Mouse (Mus musculus) neutrophil, adult 83 days (primary cell): ENCODE results near the gene Zfp235. TPM values are rescaled to one million over a fixed set of nuclear protein-coding genes. Genes with fewer than 3 reads are reported as not detected.

ENCODE experiments used
- total RNA-seq, 2 experiments: library from RNA; stranded (reverse); gene quantifications; one replicate each; pipeline ENCODE4 v1.2.4; 2023

Gene Zfp235
- total RNA-seq = 1 to 10 TPM; 3.1 to 4.5 TPM

GRCm38 (mm10) chr7:24133996-24134828 lies at the start of gene Zfp235:
Gene Zfp235, plus strand, starts transcription at chr7:24134169.

DNA sequence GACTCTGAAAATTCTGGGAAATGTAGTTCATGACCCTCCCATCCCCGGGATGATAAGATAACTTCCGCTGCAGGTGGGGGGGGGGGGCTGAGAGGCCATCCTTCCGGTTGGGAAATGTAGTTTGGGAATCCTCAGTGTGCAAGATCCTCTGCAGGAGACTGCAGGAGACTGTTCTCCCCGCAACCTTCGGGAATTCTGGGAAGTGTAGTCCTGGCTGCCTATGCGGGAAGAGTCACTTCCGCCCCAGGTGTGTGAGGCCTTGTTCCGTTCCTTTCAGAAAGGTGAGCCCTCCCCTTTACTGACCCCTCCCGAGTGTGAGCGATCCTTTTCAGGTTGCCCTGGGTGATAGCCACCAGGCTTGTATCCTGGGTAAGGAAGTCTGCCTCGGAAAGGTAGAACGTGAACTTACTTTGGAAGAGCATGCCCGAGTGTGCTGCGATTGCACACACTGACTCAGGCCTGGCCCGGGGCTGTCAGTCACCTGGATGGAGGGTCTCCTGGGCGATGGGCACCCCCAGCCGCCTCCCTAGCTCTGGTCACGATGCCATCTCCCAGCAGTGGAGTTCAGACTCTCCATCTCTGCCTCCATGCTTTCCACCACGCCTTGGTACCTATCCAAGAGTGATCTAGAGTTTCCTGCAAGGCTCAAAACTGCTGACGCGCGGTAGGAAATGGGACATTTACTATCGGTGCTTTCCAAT lies 21.7 kb upstream of the Zfp235 start, which contains the start of gene Zfp112:
Zfp112 (plus strand) TSS at position 159 of the 701 bp plus-strand sequence.

DNA sequence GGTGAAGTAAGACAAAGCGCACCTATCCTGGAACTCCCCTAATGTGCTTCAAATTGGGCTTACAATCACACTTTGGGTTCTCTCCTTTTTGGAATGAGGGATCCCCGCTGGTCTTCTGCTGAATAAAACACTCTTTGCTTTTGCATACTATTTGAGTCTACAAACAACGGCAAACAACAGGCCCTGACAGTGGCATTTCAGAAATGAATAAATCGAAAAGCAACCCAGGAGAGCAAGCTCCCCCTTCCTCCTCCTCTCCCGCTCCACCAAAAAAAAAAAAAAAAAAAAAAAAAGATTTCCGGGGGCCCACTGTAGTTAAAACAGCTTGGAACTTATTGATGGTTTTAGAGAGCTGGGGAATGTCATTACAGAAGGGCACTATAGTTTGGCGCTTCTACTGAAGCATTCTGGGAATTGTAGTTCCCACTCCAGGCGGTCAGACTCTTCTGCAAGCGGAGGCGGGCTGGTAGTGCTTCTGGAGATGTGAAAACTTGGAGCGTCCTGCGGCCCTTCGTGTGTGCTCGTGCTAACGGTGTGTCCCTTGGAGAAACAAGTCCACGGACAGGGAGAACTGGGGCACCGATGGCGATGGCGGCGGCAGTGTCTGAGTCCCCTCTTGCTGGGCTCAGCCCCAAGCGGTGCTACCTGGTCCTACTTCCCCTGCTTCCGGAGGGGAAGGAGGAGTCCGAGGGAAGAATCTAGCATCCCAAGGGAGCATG lies 40.8 kb downstream of the Zfp235 start, which contains the start of gene Zfp114:
Zfp114 (plus strand) TSS at position 443 of the 719 bp plus-strand sequence.

Other genes with a start within 250 kb of the Zfp235 start
- not detected for gene Vmn1r178, start 242.2 kb upstream of the Zfp235 start, total RNA-seq
- gene Vmn1r179, start 207.2 kb upstream of the Zfp235 start, total RNA-seq = not detected
- gene Vmn1r180, start 183.5 kb upstream of the Zfp235 start, total RNA-seq = not detected
- not detected for gene Vmn1r181, start 159.6 kb upstream of the Zfp235 start, total RNA-seq
- not detected for gene V1rd19, start 132.5 kb upstream of the Zfp235 start, total RNA-seq
- gene Vmn1r183, start 80.9 kb upstream of the Zfp235 start, total RNA-seq = not detected
- gene Zfp180, start 52.2 kb upstream of the Zfp235 start, total RNA-seq = 10 to 100 TPM; 13.4 to 13.8 TPM
- gene Zfp112, start 21.9 kb upstream of the Zfp235 start, total RNA-seq = under 1 TPM; 0.60 to 0.70 TPM
- gene Zfp114, start 40.9 kb downstream of the Zfp235 start, total RNA-seq = under 1 TPM in 1 of 2 experiments, not detected in 1; 0.28 TPM
- 1 to 10 TPM; 3.6 to 4.0 TPM for gene Zfp111, start 77.3 kb downstream of the Zfp235 start, total RNA-seq
- under 1 TPM; 0.73 to 0.90 TPM for gene Zfp109, start 103.4 kb downstream of the Zfp235 start, total RNA-seq
- under 1 TPM in 1 of 2 experiments, not detected in 1; 0.35 TPM for gene Zfp108, start 120.6 kb downstream of the Zfp235 start, total RNA-seq
- under 1 TPM; 0.18 to 0.57 TPM for gene Zfp93, start 136.3 kb downstream of the Zfp235 start, total RNA-seq
- gene Zfp61, start 167.1 kb downstream of the Zfp235 start, total RNA-seq = 1 to 10 TPM; 4.1 to 4.4 TPM
- 1 to 10 TPM in 1 of 2 experiments, under 1 TPM in 1; 0.50 to 1.2 TPM for gene Zfp94, start 182.5 kb downstream of the Zfp235 start, total RNA-seq
- not detected for gene Tescl, start 199.8 kb downstream of the Zfp235 start, total RNA-seq
- gene Lypd5, start 215.0 kb downstream of the Zfp235 start, total RNA-seq = not detected
- 10 to 100 TPM; 18.0 to 23.3 TPM for gene Kcnn4, start 236.1 kb downstream of the Zfp235 start, total RNA-seq